Mouse (Mus musculus) midbrain, postnatal 0 days (tissue): ENCODE data around the gene Cdk14. TPM values are rescaled to one million over a fixed set of nuclear protein-coding genes. Genes with fewer than 3 reads are reported as not detected.

Experiments used
- ATAC-seq: fragments of 200-750 bp; cut with Nextera tagmentation; 2 replicates; pipeline ENCODE4 v1.8.0; 2017; ENCODE audit warnings: moderate number of reproducible peaks, mild to moderate bottlenecking, moderate TSS enrichment, moderate library complexity; ENCODE audit not compliant: low FRiP score
- DNase-seq: peaks from one replicate; pipeline ENCODE4 v3.0.0-alpha.2; 2015; ENCODE audit warnings: low spot score
- H3K27ac ChIP-seq: fragments of 300-500 bp; sonication (generic); 2 replicates; pipeline ENCODE4 v1.5.1; 2014; ENCODE audit warnings: low read depth, mild to moderate bottlenecking, low read length, mixed read lengths
- H3K27me3 ChIP-seq: fragments of 300-500 bp; sonication (generic); 2 replicates; pipeline ENCODE4 v1.6.1; 2014; ENCODE audit warnings: low read length, control low read depth, mixed read lengths; ENCODE audit not compliant: insufficient read depth
- H3K36me3 ChIP-seq: fragments of 300-500 bp; sonication (generic); 2 replicates; pipeline ENCODE4 v1.6.1; 2014; ENCODE audit warnings: low read length, control low read depth, mixed read lengths; ENCODE audit not compliant: insufficient read depth
- H3K4me1 ChIP-seq: fragments of 300-500 bp; sonication (generic); 2 replicates; pipeline ENCODE4 v1.6.1; 2014; ENCODE audit warnings: mild to moderate bottlenecking, control low read depth, antibody characterized with exemption, low read length, mixed read lengths; ENCODE audit not compliant: insufficient read depth
- H3K4me2 ChIP-seq: fragments of 300-500 bp; sonication (generic); 2 replicates; pipeline ENCODE4 v1.6.1; 2014; ENCODE audit warnings: low read depth, mild to moderate bottlenecking, low read length, mixed read lengths; ENCODE audit not compliant: poor library complexity, severe bottlenecking
- H3K4me3 ChIP-seq: fragments of 300-500 bp; sonication (generic); 2 replicates; pipeline ENCODE4 v1.5.1; 2014; ENCODE audit warnings: low read depth, mild to moderate bottlenecking, low read length, moderate library complexity
- H3K9ac ChIP-seq: fragments of 300-500 bp; sonication (generic); replicated peaks from 2 replicates; pipeline ENCODE4 v1.6.1; 2014; ENCODE audit warnings: mild to moderate bottlenecking, low read length, moderate library complexity, mixed read lengths; ENCODE audit not compliant: poor library complexity, severe bottlenecking
- H3K9me3 ChIP-seq: fragments of 300-500 bp; sonication (generic); 2 replicates; pipeline ENCODE4 v1.6.1; 2016; ENCODE audit warnings: low read length, control low read depth
- CTCF ChIP-seq: IDR thresholded peaks from 2 replicates; pipeline ENCODE4 v1.5.1; 2016; ENCODE audit warnings: antibody characterized with exemption, mild to moderate bottlenecking
- WGBS: fragments of 180-500 bp; shearing (Covaris S2); extraction: QIAGEN DNeasy Blood & Tissue Kit; methylation state at CpG from one replicate; pipeline ENCODE4 v1.1.7; 2014; 5-methylcytosine and 5-hydroxymethylcytosine counted together
- polyA plus RNA-seq: library from polyadenylated mRNA; unstranded; fragments of >200 nt; fragmentation: Nextera tagmentation; extraction: Ambion mirVana; gene quantifications from 2 replicates; pipeline ENCODE4 v1.2.1, GENCODE M21; 2015
- total RNA-seq: library from RNA; depleted of rRNA; stranded (reverse); fragments of >200 nt; gene quantifications from 2 replicates; pipeline ENCODE4 v1.2.3, GENCODE M21; 2014

The Cdk14 gene
- total and polyA plus RNA-seq, 2 experiments from 2014 or later: 45.6 to 84.4 TPM

GRCm38 (mm10) chr5:5189590-5189989, 230.5 kb downstream of the Cdk14 start:
- H3K4me2 ChIP-seq: no peak overlapping the region
- WGBS: 69% methylated on average over 1 of the region's 1 CpGs
- H3K4me3 ChIP-seq: no peak overlapping the region
- H3K27ac ChIP-seq: no peak overlapping the region
- H3K36me3 ChIP-seq: no peaks in the 10 kb centered on the region
- TF ChIP-seq CTCF: no peak
- ATAC-seq (no peak), DNase-seq (no peak)
- H3K27me3 ChIP-seq: no peaks in the 10 kb centered on the region
- H3K4me1 ChIP-seq: no peaks in the 10 kb centered on the region
- H3K9me3 ChIP-seq: no peaks in the 10 kb centered on the region
- H3K9ac ChIP-seq: no peak overlapping the region

- DNase-seq (no peak), ATAC-seq (no peak)
- H3K9me3 ChIP-seq: no peaks in the 10 kb centered on the region
- WGBS: 82% methylated on average over 3 of the region's 3 CpGs
- no peak overlapping the region for H3K4me2 ChIP-seq
- no peak overlapping the region for H3K9ac ChIP-seq
- no peak overlapping the region for H3K27ac ChIP-seq
- no peaks in the 10 kb centered on the region for H3K27me3 ChIP-seq
- no peak overlapping the region for H3K4me3 ChIP-seq
- no peak for TF ChIP-seq CTCF
- H3K4me1 ChIP-seq: no peaks in the 10 kb centered on the region
- no peaks in the 10 kb centered on the region for H3K36me3 ChIP-seq
These were observed 233.9 kb downstream of the Cdk14 start for GRCm38 (mm10) chr5:5185987-5186742.

GRCm38 (mm10) chr5:5185521-5185920, 234.6 kb downstream of the Cdk14 start:
- no peak overlapping the region for H3K4me3 ChIP-seq
- H3K4me2 ChIP-seq: no peak overlapping the region
- no peak for ATAC-seq
- no peaks in the 10 kb centered on the region for H3K4me1 ChIP-seq
- H3K27me3 ChIP-seq: no peaks in the 10 kb centered on the region
- no peak overlapping the region for H3K27ac ChIP-seq
- no peaks in the 10 kb centered on the region for H3K36me3 ChIP-seq
- DNase-seq: no peak
- H3K9me3 ChIP-seq: no peaks in the 10 kb centered on the region
- no peak for TF ChIP-seq CTCF
- no peak overlapping the region for H3K9ac ChIP-seq

- 94% methylated on average over 2 of the region's 2 CpGs for WGBS
- Histone ChIP-seq H3K27ac (no peak overlapping the region), H3K9ac (no peak overlapping the region), H3K9me3 (no peaks in the 10 kb centered on the region), H3K4me3 (no peak overlapping the region), H3K27me3 (no peaks in the 10 kb centered on the region), H3K4me2 (no peak overlapping the region), H3K4me1 (no peaks in the 10 kb centered on the region), H3K36me3 (no peaks in the 10 kb centered on the region)
- no peak for ATAC-seq
- TF ChIP-seq CTCF: no peak
- no peak for DNase-seq
These were observed 239.4 kb downstream of the Cdk14 start for GRCm38 (mm10) chr5:5180711-5181110.

- no peak for ATAC-seq
- Histone ChIP-seq H3K4me3 (no peak overlapping the region), H3K4me2 (no peak overlapping the region), H3K9ac (no peak overlapping the region), H3K36me3 (no peaks in the 10 kb centered on the region), H3K4me1 (no peaks in the 10 kb centered on the region), H3K27ac (no peak overlapping the region), H3K9me3 (no peaks in the 10 kb centered on the region), H3K27me3 (no peaks in the 10 kb centered on the region)
- no peak for TF ChIP-seq CTCF
- DNase-seq: no peak
These were observed 239.8 kb downstream of the Cdk14 start for GRCm38 (mm10) chr5:5180311-5180710.

DNA sequence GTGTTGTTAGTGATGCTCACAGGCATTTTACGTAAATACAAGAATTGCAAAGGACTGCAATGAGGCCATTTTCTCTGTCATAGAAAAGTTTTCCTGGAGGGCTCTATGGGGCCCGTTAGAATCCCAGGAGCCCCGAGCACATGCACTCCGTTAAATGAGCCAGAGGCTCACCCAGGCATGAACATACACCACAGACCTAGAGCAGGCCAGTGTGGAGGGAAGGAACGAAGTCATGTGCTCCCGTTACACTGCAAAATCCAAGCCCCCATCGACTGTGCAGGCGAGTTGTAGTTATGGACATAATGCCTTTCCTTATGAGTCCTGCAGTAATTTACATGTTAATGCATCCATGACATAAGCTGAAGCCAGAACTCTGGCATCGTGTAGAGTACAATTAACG, 244.1 kb downstream of the Cdk14 start:
- DNase-seq (no peak), ATAC-seq (no peak)
- H3K4me3 ChIP-seq: no peak overlapping the region
- H3K4me1 ChIP-seq: no peaks in the 10 kb centered on the region
- TF ChIP-seq CTCF: no peak
- H3K36me3 ChIP-seq: no peaks in the 10 kb centered on the region
- H3K4me2 ChIP-seq: no peak overlapping the region
- H3K9ac ChIP-seq: no peak overlapping the region
- 72% methylated on average over 10 of the region's 10 CpGs for WGBS
- no peak overlapping the region for H3K27ac ChIP-seq
- H3K9me3 ChIP-seq: no peaks in the 10 kb centered on the region
- no peaks in the 10 kb centered on the region for H3K27me3 ChIP-seq
